In the genomic region with DNA sequence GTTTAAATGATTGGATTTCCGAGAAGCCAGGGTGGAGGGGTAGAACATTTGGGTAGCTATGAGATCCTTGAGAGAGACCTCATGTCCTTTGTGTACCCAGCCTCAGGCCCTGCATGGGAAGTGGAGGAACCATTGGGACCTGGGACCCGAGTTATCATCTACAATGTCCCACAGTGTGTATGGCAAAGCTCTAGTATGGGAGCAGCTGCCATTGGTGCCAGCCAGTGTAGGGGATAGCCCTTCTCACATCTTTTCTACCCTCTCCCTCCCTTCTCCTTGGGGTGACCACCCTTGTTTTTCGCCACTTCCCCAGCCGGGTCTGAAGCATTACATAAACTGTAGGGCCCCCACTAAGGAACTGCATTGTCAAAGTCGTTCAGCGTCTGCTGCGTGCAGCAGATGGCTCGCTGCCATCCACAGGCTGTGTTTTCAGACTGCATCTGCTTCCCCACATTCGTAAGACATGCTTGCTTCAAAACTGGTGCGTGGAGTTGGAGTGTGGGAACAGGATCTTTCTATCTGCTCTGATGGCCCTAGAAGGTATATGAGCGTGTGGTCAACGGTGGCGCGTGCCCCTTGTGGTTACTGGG, we compare ENCODE assay signal across 14 mouse cellular contexts.
DNase-seq lines count a peak whose midpoint lies in the region; ATAC-seq and TF ChIP-seq lines count a peak whose summit lies in the region.
"Had no signal": no experiment of that assay in that cellular context is flagged by ENCODE, and none has a peak within 500 bp of the region (broad histone marks: within the 10 kb centered on the region; RNA-seq: fewer than 3 reads in every experiment).

No protein-coding gene starts in this region.

- H3K9ac ChIP-seq in midbrain, embryonic 15.5 days: no peak overlapping the region
- H3K9ac ChIP-seq: embryonic facial prominence, embryonic 15.5 days had no signal

- no peaks in the 10 kb centered on the region for H3K9me3 ChIP-seq in midbrain, embryonic 15.5 days
- H3K9me3 ChIP-seq: embryonic facial prominence, embryonic 15.5 days had no signal

- no peak for ATAC-seq in midbrain, embryonic 15.5 days (replicated peaks)

- H3K27ac ChIP-seq in midbrain, embryonic 15.5 days: no peak overlapping the region
- H3K27ac ChIP-seq: embryonic facial prominence, embryonic 15.5 days; stomach, postnatal 0 days had no signal

- WGBS in midbrain, embryonic 15.5 days: 95% methylated on average over 14 of the region's 14 CpGs

- TF ChIP-seq CTCF in brain, embryonic 14.5 days (IDR thresholded peaks at IDR 0.05; ENCODE audit: borderline replicate concordance, extremely low read depth, insufficient read depth, insufficient read length): no peak

- H3K4me2 ChIP-seq in midbrain, embryonic 15.5 days: no peak overlapping the region
- H3K4me2 ChIP-seq: embryonic facial prominence, embryonic 15.5 days had no signal

- no peak overlapping the region for H3K4me3 ChIP-seq in midbrain, embryonic 15.5 days
- H3K4me3 ChIP-seq: embryonic facial prominence, embryonic 15.5 days; megakaryocyte, embryonic 14.5 days had no signal

- no peaks in the 10 kb centered on the region for H3K27me3 ChIP-seq in midbrain, embryonic 15.5 days (replicated peaks)
- H3K27me3 ChIP-seq: embryonic facial prominence, embryonic 15.5 days; megakaryocyte, embryonic 14.5 days had no signal

- H3K36me3 ChIP-seq in midbrain, embryonic 15.5 days (replicated peaks): no peaks in the 10 kb centered on the region
- H3K36me3 ChIP-seq: embryonic facial prominence, embryonic 15.5 days had no signal

- DNase-seq in cerebellum, postnatal 4 days (ENCODE audit: low spot score in 2 of 2): peak; percentile 18 to 35
- no peak for DNase-seq in cerebellum, adult 18-20 months
- DNase-seq in brain, embryonic 14.5 days (ENCODE audit: low read depth): peak; percentile 84
- DNase-seq in layer of hippocampus, adult 18-20 months (ENCODE audit: low spot score in 2 of 2): peak; percentile 69 to 84
- DNase-seq in left cerebral cortex, postnatal 36 days (ENCODE audit: low spot score in 2 of 2): peak; percentile 55 to 62
- no peak for DNase-seq in adrenal gland, postnatal 36 days
- no peak for DNase-seq in heart, adult 9 months (ENCODE audit: low spot score in 2 of 2)
- DNase-seq: cerebellum, adult 11 months; kidney, adult 9 months; lung, adult 18-20 months had no signal

- H3K4me1 ChIP-seq in midbrain, embryonic 15.5 days: peaks cover 6% of the 10 kb centered on the region; the same call in 1 of the 2 replicates
- H3K4me1 ChIP-seq: embryonic facial prominence, embryonic 15.5 days; megakaryocyte, embryonic 14.5 days had no signal

- intact Hi-C loops in left cerebral cortex, postnatal 36 days (cut with DNase I): loop anchor here (5.0 kb wide), 1 partner anchor 52 kb away; no protein-coding TSS in a partner anchor

- TF ChIP-seq POLR2A in brain, embryonic 14.5 days (IDR thresholded peaks at IDR 0.05; ENCODE audit: borderline replicate concordance, extremely low read depth, insufficient read depth, insufficient read length, poor library complexity, severe bottlenecking): no peak

Comparison
In these comparisons a context has a peak if more than half of its experiments do, and no peak if none do; other contexts are left out.
1. DNase-seq: peak in cerebellum, postnatal 4 days (2 of 2), brain, embryonic 14.5 days (single experiment), layer of hippocampus, adult 18-20 months (2 of 2) and left cerebral cortex, postnatal 36 days (2 of 2); none in cerebellum, adult 18-20 months (0 of 2), adrenal gland, postnatal 36 days (0 of 2) and heart, adult 9 months (0 of 2).